Mouse (Mus musculus) embryonic stem cell, embryonic (primary cell): ENCODE results near the gene Ankrd11.

Experiments used
- CTCF ChIA-PET, 4 experiments: fragments of 300-600 bp in 2 of 4; fragments of 350-600 bp in 2 of 4; sonication (Branson Sonifier 250); formaldehyde crosslinking; loops; one replicate each; lab custom pipeline; 2022; ENCODE audit warnings: inconsistent platforms in 2 of 4; lab: Charles Lee
- POLR2A ChIA-PET, 4 experiments: fragments of 300-600 bp in 2 of 4; fragments of 350-600 bp in 2 of 4; sonication (Branson Sonifier 250); formaldehyde crosslinking; loops; one replicate each; lab custom pipeline; 2022; ENCODE audit warnings: antibody characterized with exemption in 4 of 4, inconsistent platforms in 1 of 4; lab: Charles Lee

Ankrd11 gene

GRCm38 (mm10) chr8:122935118-122935517 is 107.0 kb downstream of the Ankrd11 start:
- ChIA-PET POLR2A (interaction anchor here in 1 of 4 experiments (0.8 to 2.4 kb wide), 8 partner anchors 8 to 108 kb away, joined by 3 to 9 read pairs (median 3); no protein-coding TSS in a partner anchor), CTCF (no interaction called here)

- ChIA-PET CTCF (interaction anchor here in 1 of 4 experiments (0.6 kb wide), 2 partner anchors 21 to 83 kb away, joined by 3 to 4 read pairs; no protein-coding TSS in a partner anchor), POLR2A (interaction anchor here in 2 of 4 experiments (0.8 to 2.4 kb wide), 6 partner anchors 8 to 109 kb away, joined by 3 to 9 read pairs (median 4); no protein-coding TSS in a partner anchor)
These were observed 108.1 kb downstream of the Ankrd11 start for GRCm38 (mm10) chr8:122933973-122934372.

DNA sequence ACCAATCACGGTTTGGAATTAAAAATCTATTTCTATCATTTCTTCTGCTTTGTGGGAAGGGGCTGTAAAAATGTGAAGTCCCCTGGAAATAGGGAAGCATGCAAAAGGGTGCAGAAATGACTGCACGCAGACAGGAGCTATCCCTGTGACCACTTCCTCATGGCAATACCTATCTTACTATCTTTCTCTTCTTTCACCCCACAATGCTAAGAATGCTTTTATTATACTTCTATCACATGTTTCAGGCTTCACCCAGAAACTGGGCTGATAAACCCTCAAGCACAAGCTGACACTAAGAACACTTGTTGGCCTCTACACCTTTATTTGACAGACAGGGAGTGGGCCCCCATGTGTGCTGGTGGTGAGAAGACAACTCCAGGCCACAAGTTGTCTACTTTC is 109.5 kb downstream of the Ankrd11 start:
- CTCF ChIA-PET = no interaction called here
- POLR2A ChIA-PET = interaction anchor here in 2 of 4 experiments (0.7 to 1.3 kb wide), 4 partner anchors 23 to 304 kb away, joined by 3 read pairs; partner anchors contain the start of gene Spata2l (in 1 of the 2)

DNA sequence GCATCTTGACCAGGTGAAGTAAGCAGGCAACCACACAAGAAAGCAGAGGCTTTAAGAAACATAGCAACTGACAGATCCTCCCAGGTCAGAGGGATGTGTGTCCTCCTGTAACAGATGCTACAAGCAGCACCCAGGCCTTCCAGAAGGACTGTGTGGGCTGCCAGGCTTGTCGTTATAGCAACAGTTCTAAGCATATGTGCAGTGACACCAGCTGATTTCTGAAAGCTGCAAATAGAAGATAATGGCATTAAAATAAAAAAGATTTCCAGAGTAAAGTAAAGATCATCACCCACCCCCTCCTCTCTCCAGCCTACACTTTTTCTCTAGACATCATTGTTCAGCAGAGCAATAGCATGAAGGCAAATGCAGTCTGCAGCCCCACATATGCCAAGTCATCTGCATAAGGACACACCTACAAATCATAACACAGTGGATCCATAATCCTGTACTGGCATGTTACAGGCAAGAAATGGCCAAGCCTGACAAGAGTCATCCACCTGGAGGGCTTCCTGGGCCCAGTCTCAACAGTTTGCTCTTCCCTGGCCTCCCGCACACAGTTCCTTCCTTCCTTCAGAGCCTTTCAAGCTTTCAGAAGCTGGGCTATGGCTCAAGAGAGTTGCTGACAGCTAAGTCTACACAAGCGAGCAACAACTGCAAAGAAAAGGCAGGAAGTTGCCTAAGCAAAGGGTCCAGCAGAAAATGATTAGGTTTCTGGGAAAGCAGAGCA is 110.1 kb downstream of the Ankrd11 start:
- POLR2A ChIA-PET = interaction anchor here in 2 of 4 experiments (0.7 to 1.3 kb wide), 4 partner anchors 27 to 304 kb away, joined by 3 read pairs; partner anchors contain the start of gene Spata2l (in 1 of the 2)
- CTCF ChIA-PET = no interaction called here

- ChIA-PET POLR2A (interaction anchor here in 1 of 4 experiments (0.7 kb wide), 2 partner anchors 9 to 22 kb away, joined by 3 read pairs; no protein-coding TSS in a partner anchor), CTCF (interaction anchor here in 1 of 4 experiments (0.5 to 0.6 kb wide), 2 partner anchors 14 to 232 kb away, joined by 3 read pairs; no protein-coding TSS in a partner anchor)
These were observed 113.3 kb downstream of the Ankrd11 start for GRCm38 (mm10) chr8:122928631-122929224.

DNA sequence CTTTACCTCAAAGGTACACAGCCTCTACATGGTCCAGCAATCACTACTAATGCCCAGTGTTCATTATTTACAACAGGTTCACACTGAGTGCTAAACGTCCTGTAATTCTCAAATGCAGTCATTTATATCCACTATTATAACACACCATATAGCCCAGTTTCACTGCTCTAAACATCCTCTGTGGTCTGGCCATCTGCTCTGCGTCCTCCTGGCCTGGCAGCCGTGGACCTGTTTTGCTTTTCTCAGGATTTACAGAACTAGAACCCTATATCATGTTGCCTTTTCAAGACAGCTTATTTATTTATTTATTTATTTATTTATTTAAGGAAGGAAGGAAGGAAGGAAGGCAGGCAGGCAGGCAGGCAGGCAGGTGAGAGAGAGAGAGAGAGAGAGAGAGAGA is 114.2 kb downstream of the Ankrd11 start:
- POLR2A ChIA-PET = interaction anchor here in 1 of 4 experiments (0.6 to 2.7 kb wide), 6 partner anchors 7 to 459 kb away, joined by 3 to 8 read pairs (median 3); no protein-coding TSS in a partner anchor
- CTCF ChIA-PET = interaction anchor here in 2 of 4 experiments (0.5 to 0.6 kb wide), 2 partner anchors 15 to 102 kb away, joined by 3 read pairs; no protein-coding TSS in a partner anchor

GRCm38 (mm10) chr8:122926782-122927181 is 115.3 kb downstream of the Ankrd11 start:
- ChIA-PET CTCF (interaction anchor here (0.5 to 2.4 kb wide), 14 partner anchors 9 to 530 kb away, joined by 3 to 12 read pairs (median 4); no protein-coding TSS in a partner anchor), POLR2A (interaction anchor here (0.6 to 2.7 kb wide), 16 partner anchors 8 to 178 kb away, joined by 3 to 9 read pairs (median 4); no protein-coding TSS in a partner anchor)

DNA sequence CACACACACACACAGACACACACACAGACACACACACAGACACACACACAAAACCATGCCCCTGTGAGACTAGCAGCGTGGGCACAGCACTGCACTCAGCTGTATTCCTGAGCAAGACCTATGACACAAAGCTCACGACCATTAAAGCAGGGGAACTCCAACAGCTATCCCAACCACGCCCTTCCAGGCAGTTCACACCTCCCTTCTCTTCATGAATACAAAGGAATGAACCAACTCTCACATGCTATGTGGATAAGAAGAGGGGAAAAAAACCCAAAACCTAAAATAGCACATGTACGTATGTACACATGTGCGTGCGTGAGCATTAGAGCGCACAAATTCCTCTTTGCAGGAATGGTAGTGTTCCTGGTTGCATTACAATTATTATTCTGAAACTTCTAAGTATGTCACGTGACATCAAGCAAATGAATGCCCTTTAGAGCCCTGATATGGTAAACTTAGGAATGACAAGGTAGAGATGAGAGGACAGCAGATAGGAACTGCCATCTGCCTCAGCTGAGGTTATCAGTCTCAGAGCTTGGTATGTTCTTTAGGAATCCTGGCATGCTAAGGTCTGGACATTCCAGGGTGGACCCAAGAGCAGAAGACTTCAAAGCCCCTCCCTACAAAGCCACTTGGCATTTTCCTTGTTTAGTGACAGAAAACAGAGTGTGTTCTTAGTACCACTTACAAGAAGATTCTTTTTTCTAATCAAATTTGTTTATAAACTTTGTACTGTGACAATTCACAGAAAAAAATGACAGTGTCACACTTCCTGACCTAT is 115.9 kb downstream of the Ankrd11 start:
- ChIA-PET POLR2A (interaction anchor here in 3 of 4 experiments (0.6 to 2.7 kb wide), 31 partner anchors 9 to 182 kb away, joined by 3 to 9 read pairs (median 3); partner anchors contain the start of gene Ankrd11 (in 1 of the 3)), CTCF (interaction anchor here (0.6 to 2.4 kb wide), 15 partner anchors 9 to 182 kb away, joined by 3 to 24 read pairs (median 3); no protein-coding TSS in a partner anchor)

DNA sequence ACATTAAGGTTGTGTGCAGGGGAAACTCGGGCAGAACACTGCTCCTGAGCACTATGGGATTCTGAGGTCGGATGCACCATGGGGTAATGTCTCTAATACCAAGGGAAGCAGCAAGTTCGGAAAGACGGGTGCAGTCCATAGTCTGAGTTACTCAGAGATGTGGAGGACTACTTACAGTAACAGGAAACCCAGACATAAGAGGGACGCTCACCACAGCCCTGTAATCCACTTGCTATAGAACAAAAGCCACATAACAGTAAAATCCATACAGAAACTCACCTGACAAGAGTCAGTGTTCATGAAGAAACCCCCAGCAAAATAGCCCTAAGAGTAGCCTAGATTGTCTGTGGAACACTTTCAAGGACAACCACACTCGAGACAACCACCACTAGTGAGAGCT is 118.0 kb downstream of the Ankrd11 start:
- ChIA-PET POLR2A (interaction anchor here in 1 of 4 experiments (1.0 to 1.9 kb wide), 4 partner anchors 10 to 90 kb away, joined by 3 to 5 read pairs (median 4); no protein-coding TSS in a partner anchor), CTCF (interaction anchor here in 1 of 4 experiments (1.0 kb wide), 1 partner anchor 18 kb away, joined by 3 read pairs; no protein-coding TSS in a partner anchor)

- ChIA-PET POLR2A (interaction anchor here in 3 of 4 experiments (0.6 to 2.1 kb wide), 16 partner anchors 7 to 268 kb away, joined by 3 to 5 read pairs (median 3); no protein-coding TSS in a partner anchor), CTCF (interaction anchor here in 2 of 4 experiments (0.6 to 1.1 kb wide), 3 partner anchors 17 to 506 kb away, joined by 3 to 5 read pairs (median 4); no protein-coding TSS in a partner anchor)
These were observed 118.5 kb downstream of the Ankrd11 start for GRCm38 (mm10) chr8:122923431-122924090.

DNA sequence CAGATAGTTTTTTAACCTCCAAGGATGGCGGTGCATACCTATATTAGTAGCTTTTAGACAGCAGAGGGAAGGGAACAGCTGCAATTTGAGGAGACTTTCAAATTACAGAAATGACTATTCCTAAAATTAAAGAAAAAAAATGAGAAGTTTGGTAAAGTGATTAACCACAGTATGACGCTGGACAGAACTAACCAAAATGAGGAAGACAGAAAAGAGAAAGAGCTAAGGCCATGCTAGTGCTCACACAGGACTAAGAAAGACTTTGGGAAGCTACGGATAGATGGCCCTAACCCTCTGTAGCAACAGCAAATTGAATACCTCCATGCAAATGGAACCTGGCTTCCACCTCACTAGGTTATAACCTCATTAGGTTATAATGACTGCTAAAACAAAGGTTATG is 119.1 kb downstream of the Ankrd11 start:
- CTCF ChIA-PET = interaction anchor here in 2 of 4 experiments (0.6 to 1.1 kb wide), 3 partner anchors 17 to 505 kb away, joined by 3 to 5 read pairs (median 4); no protein-coding TSS in a partner anchor

GRCm38 (mm10) chr8:122920890-122921289 is 121.2 kb downstream of the Ankrd11 start:
- CTCF ChIA-PET = interaction anchor here in 2 of 4 experiments (0.7 to 2.1 kb wide), 2 partner anchors 14 to 1138 kb away, joined by 4 to 6 read pairs; no protein-coding TSS in a partner anchor
- POLR2A ChIA-PET = interaction anchor here in 2 of 4 experiments (1.1 to 1.5 kb wide), 5 partner anchors 9 to 122 kb away, joined by 3 to 5 read pairs (median 3); no protein-coding TSS in a partner anchor

More for the DNA sequence above, 119.1 kb downstream of the Ankrd11 start:
- POLR2A ChIA-PET = interaction anchor here in 3 of 4 experiments (0.6 to 2.1 kb wide), 16 partner anchors 8 to 269 kb away, joined by 3 to 5 read pairs (median 3); no protein-coding TSS in a partner anchor

GRCm38 (mm10) chr8:122918438-122919107 is 123.5 kb downstream of the Ankrd11 start:
- CTCF ChIA-PET = interaction anchor here in 2 of 4 experiments (1.1 to 1.7 kb wide), 2 partner anchors 12 kb away, joined by 5 read pairs; no protein-coding TSS in a partner anchor
- POLR2A ChIA-PET = interaction anchor here in 1 of 4 experiments (1.0 to 1.8 kb wide), 7 partner anchors 8 to 31 kb away, joined by 3 to 6 read pairs (median 3); no protein-coding TSS in a partner anchor

DNA sequence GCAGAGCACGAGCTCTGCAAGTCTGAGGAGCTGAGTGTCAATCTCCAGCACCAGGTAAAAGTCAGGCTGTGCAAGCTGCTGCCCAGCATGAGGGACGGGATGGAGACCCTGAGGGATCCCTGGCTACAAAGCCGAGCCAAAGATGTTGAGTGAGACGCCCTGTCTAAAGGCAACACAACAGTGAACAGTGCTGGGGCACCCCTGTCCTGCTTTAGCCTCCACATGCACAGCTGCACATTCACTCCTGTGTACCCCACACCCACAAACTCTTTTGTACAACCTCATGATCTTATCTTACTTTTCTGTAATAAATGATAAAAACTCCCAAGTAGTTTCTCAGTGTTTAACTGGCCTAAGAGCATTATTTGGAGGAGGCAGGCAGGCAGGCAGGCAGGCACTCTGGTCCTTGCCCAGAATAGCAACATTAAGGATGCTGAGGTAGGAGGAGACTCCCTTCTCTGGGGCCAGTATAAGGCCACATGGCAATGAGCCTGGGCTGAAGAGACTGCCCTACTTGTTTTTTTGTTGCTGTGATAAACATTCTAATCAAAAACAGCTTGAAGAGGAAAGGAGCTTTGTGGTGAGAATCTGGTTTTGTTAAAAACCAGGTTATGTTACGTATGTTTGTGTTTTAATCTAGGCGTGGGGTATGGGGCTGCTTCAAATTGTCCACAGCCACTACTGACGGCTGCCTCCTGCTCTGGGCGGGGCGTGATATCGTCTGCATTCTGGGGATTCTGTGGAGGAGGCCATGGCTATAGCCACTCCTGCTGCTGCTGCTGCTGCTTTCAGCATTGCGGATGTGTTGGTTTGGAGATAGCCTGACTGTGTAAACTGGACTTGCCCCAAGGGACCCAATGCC is 124.3 kb downstream of the Ankrd11 start:
- ChIA-PET CTCF (interaction anchor here in 3 of 4 experiments (1.1 to 1.7 kb wide), 4 partner anchors 9 to 11 kb away, joined by 3 to 5 read pairs (median 5); no protein-coding TSS in a partner anchor), POLR2A (interaction anchor here in 2 of 4 experiments (1.0 to 1.8 kb wide), 7 partner anchors 7 to 125 kb away, joined by 3 to 6 read pairs (median 3); no protein-coding TSS in a partner anchor)

DNA sequence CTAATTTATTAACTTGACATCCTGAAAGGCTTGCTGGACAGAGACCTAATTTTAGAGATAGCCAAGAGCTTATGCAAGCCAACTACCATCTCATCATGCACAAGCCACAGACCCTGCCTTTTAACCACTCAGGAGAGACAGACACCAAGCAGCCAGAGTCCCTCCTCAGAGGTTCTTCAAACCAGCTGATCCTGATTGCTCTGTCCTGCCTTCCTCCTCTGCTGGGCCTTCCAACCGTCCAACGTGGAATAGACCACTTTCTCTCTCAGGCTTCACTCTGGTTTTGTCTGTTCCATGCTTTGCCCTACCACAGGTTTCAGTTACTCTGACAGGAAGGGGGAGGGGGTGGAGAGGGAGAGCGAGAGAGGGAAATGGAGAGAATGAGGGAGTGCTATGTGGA is 125.3 kb downstream of the Ankrd11 start:
- POLR2A ChIA-PET = interaction anchor here in 2 of 4 experiments (1.1 to 1.6 kb wide), 3 partner anchors 9 to 126 kb away, joined by 3 to 5 read pairs (median 3); no protein-coding TSS in a partner anchor

More for the DNA sequence above, 125.3 kb downstream of the Ankrd11 start:
- CTCF ChIA-PET = interaction anchor here in 1 of 4 experiments (1.0 to 1.2 kb wide), 3 partner anchors 10 kb away, joined by 3 to 5 read pairs (median 3); no protein-coding TSS in a partner anchor
